Comparison of ENCODE assay signal across 19 mouse cellular contexts in the genomic region with DNA sequence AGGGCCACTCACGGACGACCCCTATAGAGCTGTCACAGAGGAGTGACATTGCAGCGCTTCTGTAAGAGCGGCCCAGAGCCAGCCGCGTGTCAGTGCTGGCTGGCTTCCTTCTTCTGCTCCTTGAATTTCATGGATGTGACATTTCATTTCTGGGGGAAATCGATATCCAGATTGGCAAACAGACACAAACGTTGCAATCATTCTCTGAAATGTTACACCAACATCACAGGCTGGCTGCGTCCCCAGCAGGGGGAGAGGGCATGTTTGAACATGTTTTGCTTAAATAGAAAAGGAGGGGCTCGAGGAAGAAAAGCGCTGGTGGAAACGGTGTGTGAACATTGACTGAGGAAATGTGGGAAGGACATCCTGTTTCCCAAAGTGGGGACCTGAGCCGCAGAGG.
DNase-seq lines count a peak whose midpoint lies in the region; ATAC-seq and TF ChIP-seq lines count a peak whose summit lies in the region.
"Had no signal": no experiment of that assay in that cellular context is flagged by ENCODE, and none has a peak within 500 bp of the region (broad histone marks: within the 10 kb centered on the region; RNA-seq: fewer than 3 reads in every experiment).

No protein-coding gene starts in this region.

- peak; percentile 59 for DNase-seq in forebrain, embryonic 14.5 days (ENCODE audit: low spot score)
- DNase-seq in forebrain, embryonic 10.5 days (ENCODE audit: extremely low spot score, low spot score), result no peak
- peak; percentile 92 for DNase-seq in liver, adult 2 months (ENCODE audit: extremely low read depth, low read depth, low spot score)
- DNase-seq in liver, result no peak
- peak; percentile 13 for DNase-seq in Muller cell, postnatal 12 days (ENCODE audit: inconsistent ontology term)
- DNase-seq in brain, embryonic 14.5 days (ENCODE audit: low read depth), result peak; percentile 63
- DNase-seq: adrenal gland, adult 8-10 months; cerebellum, adult 11-12 months; cerebellum, adult 9-10 months; cerebellum, postnatal 25 days; gastrocnemius, adult 2 months; gastrocnemius, postnatal 25 days had no signal

- no peak for ATAC-seq in forebrain, embryonic 14.5 days
- no peak for ATAC-seq in kidney, embryonic 15.5 days (replicated peaks; ENCODE audit: low FRiP score)
- ATAC-seq: Patski had no signal

- H3K4me1 ChIP-seq in forebrain, embryonic 14.5 days (ENCODE audit: control insufficient read depth, insufficient read depth, low read length), result 0 out of 2 replicates have a peak, but pooled peaks cover 2% of the 10 kb centered on the region
- H3K4me1 ChIP-seq in forebrain, embryonic 10.5 days, result peaks cover 7% of the 10 kb centered on the region; the same call in 1 of the 2 replicates
- peaks cover 17% of the 10 kb centered on the region for H3K4me1 ChIP-seq in liver, adult 2 months (ENCODE audit: control insufficient read depth, insufficient read depth, low read length)
- H3K4me1 ChIP-seq in kidney, embryonic 15.5 days, result no peaks in the 10 kb centered on the region
- H3K4me1 ChIP-seq: embryonic facial prominence, embryonic 15.5 days; heart, embryonic 12.5 days had no signal

- no peak for TF ChIP-seq POLR2A in liver, adult 2 months (IDR thresholded peaks at IDR 0.05; ENCODE audit: extremely low read depth, insufficient read depth, low read length)
- no peak for TF ChIP-seq POLR2A in brain, embryonic 14.5 days (IDR thresholded peaks at IDR 0.05; ENCODE audit: borderline replicate concordance, extremely low read depth, insufficient read depth, insufficient read length, poor library complexity, severe bottlenecking)

- no peak overlapping the region for H3K4me3 ChIP-seq in forebrain, embryonic 14.5 days (ENCODE audit: low read depth, low read length)
- no peak overlapping the region for H3K4me3 ChIP-seq in forebrain, embryonic 10.5 days
- H3K4me3 ChIP-seq in liver, adult 2 months (ENCODE audit: insufficient read depth, low read depth, low read length), result no peak overlapping the region
- H3K4me3 ChIP-seq in kidney, embryonic 15.5 days (replicated peaks), result no peak overlapping the region
- H3K4me3 ChIP-seq: embryonic facial prominence, embryonic 15.5 days; erythroblast, embryonic 14.5 days; gastrocnemius, adult 2 months; heart, embryonic 12.5 days; hindbrain, embryonic 10.5 days had no signal

- H3K9ac ChIP-seq in forebrain, embryonic 14.5 days (ENCODE audit: low read length), result no peak overlapping the region
- peak overlapping the region; percentile 33; the same call in 1 of the 2 replicates for H3K9ac ChIP-seq in liver, adult 2 months (ENCODE audit: low read depth, low read length)
- no peak overlapping the region for H3K9ac ChIP-seq in kidney, embryonic 15.5 days
- H3K9ac ChIP-seq: embryonic facial prominence, embryonic 15.5 days; heart, embryonic 12.5 days; hindbrain, embryonic 14.5 days had no signal

- no peaks in the 10 kb centered on the region for H3K79me2 ChIP-seq in liver, adult 2 months (ENCODE audit: control insufficient read depth, insufficient read depth, low read length)

- H3K9me3 ChIP-seq in forebrain, embryonic 14.5 days (replicated peaks; ENCODE audit: control insufficient read depth, low read length), result no peaks in the 10 kb centered on the region
- H3K9me3 ChIP-seq in forebrain, embryonic 10.5 days, result 0 out of 2 replicates have a peak, but pooled peaks cover 6% of the 10 kb centered on the region
- H3K9me3 ChIP-seq in kidney, embryonic 15.5 days (replicated peaks), result no peaks in the 10 kb centered on the region
- H3K9me3 ChIP-seq: embryonic facial prominence, embryonic 15.5 days had no signal

- TF ChIP-seq CTCF in liver, adult 2 months (IDR thresholded peaks at IDR 0.05; ENCODE audit: low read depth, low read length), result 0 out of 2 replicates have a peak, but pooled peaks have one; percentile 10
- no peak for TF ChIP-seq CTCF in brain, embryonic 14.5 days (IDR thresholded peaks at IDR 0.05; ENCODE audit: borderline replicate concordance, extremely low read depth, insufficient read depth, insufficient read length)

- WGBS in forebrain, embryonic 14.5 days, result 68% methylated on average over 13 of the region's 13 CpGs
- WGBS in forebrain, embryonic 10.5 days, result 83% methylated on average over 13 of the region's 13 CpGs
- 20% methylated on average over 13 of the region's 13 CpGs for WGBS in liver, adult 2 months
- WGBS in kidney, embryonic 15.5 days, result 48% methylated on average over 13 of the region's 13 CpGs

- H3K36me3 ChIP-seq in forebrain, embryonic 14.5 days (ENCODE audit: control insufficient read depth, insufficient read depth, low read length), result no peaks in the 10 kb centered on the region
- H3K36me3 ChIP-seq in forebrain, embryonic 10.5 days (replicated peaks), result no peaks in the 10 kb centered on the region
- no peaks in the 10 kb centered on the region for H3K36me3 ChIP-seq in liver, adult 2 months (ENCODE audit: control insufficient read depth, insufficient read depth, low read length)
- H3K36me3 ChIP-seq in kidney, embryonic 15.5 days, result no peaks in the 10 kb centered on the region
- H3K36me3 ChIP-seq: embryonic facial prominence, embryonic 15.5 days; heart, embryonic 12.5 days; hindbrain, embryonic 10.5 days had no signal

- no peak overlapping the region for H3K4me2 ChIP-seq in forebrain, embryonic 14.5 days (ENCODE audit: low read length)
- H3K4me2 ChIP-seq in kidney, embryonic 15.5 days, result no peak overlapping the region
- H3K4me2 ChIP-seq: embryonic facial prominence, embryonic 15.5 days; heart, embryonic 12.5 days; hindbrain, embryonic 14.5 days had no signal

- H3K27me3 ChIP-seq in forebrain, embryonic 14.5 days (replicated peaks; ENCODE audit: control insufficient read depth, insufficient read depth, low read length), result no peaks in the 10 kb centered on the region
- H3K27me3 ChIP-seq in forebrain, embryonic 10.5 days (ENCODE audit: poor library complexity, severe bottlenecking), result 0 out of 2 replicates have a peak, but pooled peaks cover 9% of the 10 kb centered on the region
- no peaks in the 10 kb centered on the region for H3K27me3 ChIP-seq in liver, adult 2 months (ENCODE audit: control insufficient read depth, insufficient read depth, low read length)
- peaks cover 9% of the 10 kb centered on the region; the same call in 1 of the 2 replicates for H3K27me3 ChIP-seq in kidney, embryonic 15.5 days
- H3K27me3 ChIP-seq: embryonic facial prominence, embryonic 15.5 days; Patski had no signal

- no peak overlapping the region for H3K27ac ChIP-seq in forebrain, embryonic 14.5 days (ENCODE audit: low read depth, low read length)
- H3K27ac ChIP-seq in forebrain, embryonic 10.5 days, result no peak overlapping the region
- H3K27ac ChIP-seq in liver, adult 2 months (replicated peaks; ENCODE audit: insufficient read depth, low read depth, low read length), result peak overlapping the region; percentile 53; the same call in 1 of the 2 replicates
- H3K27ac ChIP-seq in kidney, embryonic 15.5 days, result no peak overlapping the region
- H3K27ac ChIP-seq: embryonic facial prominence, embryonic 15.5 days; gastrocnemius, adult 2 months; hindbrain, embryonic 10.5 days; hindbrain, embryonic 14.5 days had no signal

Comparison
In these comparisons a context has a peak if more than half of its experiments do, and no peak if none do; other contexts are left out.
1. DNase-seq: peak in forebrain, embryonic 14.5 days (single experiment), liver, adult 2 months (single experiment), Muller cell, postnatal 12 days (single experiment) and brain, embryonic 14.5 days (single experiment); none in forebrain, embryonic 10.5 days (single experiment) and liver (single experiment).